Mouse (Mus musculus) MEL (cell line): ENCODE data around the gene Sidt2. TPM values are rescaled to one million over a fixed set of nuclear protein-coding genes. Genes with fewer than 3 reads are reported as not detected.

Source experiments
- DNase-seq: peaks from one replicate; pipeline ENCODE4 v3.0.0; 2011; ENCODE audit warnings: low read depth, low spot score
- H3K27ac ChIP-seq: 2 replicates; pipeline ENCODE4 v1.5.1; 2012; ENCODE audit warnings: low read depth, mild to moderate bottlenecking, control low read depth, low read length, moderate library complexity; ENCODE audit not compliant: control insufficient read depth
- H3K27me3 ChIP-seq, 2 experiments: fragments of 150-350 bp in 1 of 2; sonication (generic) in 1 of 2; 2 replicates each; pipeline ENCODE4 v1.6.1; 2012; ENCODE audit warnings: low read length in 2 of 2, mild to moderate bottlenecking in 2 of 2, improper control_type of control experiment in 1 of 2, moderate library complexity in 1 of 2; ENCODE audit not compliant: insufficient read depth in 2 of 2, control insufficient read depth in 1 of 2
- H3K36me3 ChIP-seq, 2 experiments: 2 replicates each; pipeline ENCODE4 v1.6.1; 2012 to 2014; ENCODE audit warnings: low read length in 2 of 2, improper control_type of control experiment in 1 of 2, inconsistent platforms in 1 of 2, mild to moderate bottlenecking in 1 of 2; ENCODE audit not compliant: insufficient read depth in 2 of 2, control insufficient read depth in 1 of 2
- H3K4me1 ChIP-seq, 2 experiments: fragments of 150-350 bp in 1 of 2; sonication (generic) in 1 of 2; 2 replicates each; pipeline ENCODE4 v1.6.1; 2012; ENCODE audit warnings: low read length in 2 of 2, improper control_type of control experiment in 1 of 2, mild to moderate bottlenecking in 1 of 2; ENCODE audit not compliant: insufficient read depth in 2 of 2, control insufficient read depth in 1 of 2
- H3K4me3 ChIP-seq, 2 experiments: fragments of 150-350 bp in 1 of 2; sonication (generic) in 1 of 2; 2 replicates each; pipeline ENCODE4 v1.5.1; 2012; ENCODE audit warnings: low read depth in 2 of 2, low read length in 2 of 2, mild to moderate bottlenecking in 2 of 2, moderate library complexity in 2 of 2, control low read depth in 1 of 2, improper control_type of control experiment in 1 of 2; ENCODE audit not compliant: control insufficient read depth in 1 of 2, insufficient read depth in 1 of 2
- H3K79me2 ChIP-seq: 2 replicates; pipeline ENCODE4 v1.6.1; 2012; ENCODE audit warnings: mild to moderate bottlenecking, low read length, moderate library complexity; ENCODE audit not compliant: control insufficient read depth, poor library complexity, insufficient read depth
- H3K9ac ChIP-seq: 2 replicates; pipeline ENCODE4 v1.6.1; 2012; ENCODE audit warnings: low read depth, mild to moderate bottlenecking, control low read depth, low read length, moderate library complexity; ENCODE audit not compliant: control insufficient read depth, poor library complexity, severe bottlenecking
- H3K9me3 ChIP-seq: fragments of 150-350 bp; sonication (generic); replicated peaks from 2 replicates; pipeline ENCODE4 v1.6.1; 2012; ENCODE audit warnings: mild to moderate bottlenecking, low read length, improper control_type of control experiment, moderate library complexity; ENCODE audit not compliant: insufficient read depth
- BHLHE40 ChIP-seq: IDR thresholded peaks from 2 replicates; pipeline ENCODE4 v1.6.1; 2012; ENCODE audit warnings: low read depth, mild to moderate bottlenecking, inconsistent platforms, low read length, improper control_type of control experiment, borderline replicate concordance
- CHD2 ChIP-seq: IDR thresholded peaks from 2 replicates; pipeline ENCODE4 v1.6.1; 2011; ENCODE audit warnings: low read length, improper control_type of control experiment
- CTCF ChIP-seq, 3 experiments: IDR thresholded peaks in 2 of 3; conservative IDR thresholded peaks in 1 of 3; 2 replicates each; pipeline ENCODE4 v1.5.1; 2011 to 2012; ENCODE audit warnings: low read length in 3 of 3, low read depth in 2 of 3, mild to moderate bottlenecking in 2 of 3, improper control_type of control experiment in 1 of 3, inconsistent platforms in 1 of 3, mixed read lengths in 1 of 3, moderate library complexity in 1 of 3; ENCODE audit not compliant: control insufficient read depth in 1 of 3, insufficient read depth in 1 of 3, poor library complexity in 1 of 3, severe bottlenecking in 1 of 3
- ELF1 ChIP-seq: IDR thresholded peaks from 2 replicates; pipeline ENCODE4 v1.6.1; 2014; ENCODE audit warnings: low read depth, mild to moderate bottlenecking, inconsistent platforms, low read length, improper control_type of control experiment, moderate library complexity
- EP300 ChIP-seq, 2 experiments: IDR thresholded peaks; 2 replicates each; pipeline ENCODE4 v1.6.1; 2011; ENCODE audit warnings: improper control_type of control experiment in 2 of 2, low read length in 2 of 2, low read depth in 1 of 2, mild to moderate bottlenecking in 1 of 2
- ETS1 ChIP-seq: IDR thresholded peaks from 2 replicates; pipeline ENCODE4 v1.6.1; 2012; ENCODE audit warnings: low read depth, mild to moderate bottlenecking, inconsistent platforms, low read length, improper control_type of control experiment, moderate library complexity
- GABPA ChIP-seq: IDR thresholded peaks from 2 replicates; pipeline ENCODE4 v1.6.1; 2012; ENCODE audit warnings: low read depth, mild to moderate bottlenecking, inconsistent platforms, low read length, improper control_type of control experiment, moderate library complexity
- GATA1 ChIP-seq: IDR thresholded peaks from 2 replicates; pipeline ENCODE4 v1.6.1; 2011; ENCODE audit warnings: low read depth, low read length, improper control_type of control experiment
- HCFC1 ChIP-seq: IDR thresholded peaks from 2 replicates; pipeline ENCODE4 v1.6.1; 2012; ENCODE audit warnings: low read depth, mild to moderate bottlenecking, inconsistent platforms, low read length, improper control_type of control experiment, moderate library complexity
- JUND ChIP-seq: IDR thresholded peaks from 2 replicates; pipeline ENCODE4 v1.6.1; 2011; ENCODE audit warnings: low read depth, mild to moderate bottlenecking, improper control_type of control experiment, low read length
- KAT2A ChIP-seq: conservative IDR thresholded peaks from 2 replicates; pipeline ENCODE4 v1.6.1; 2012; ENCODE audit warnings: low read depth, low read length, improper control_type of control experiment, inconsistent platforms
- MAFK ChIP-seq: IDR thresholded peaks from 2 replicates; pipeline ENCODE4 v1.6.1; 2011; ENCODE audit warnings: low read depth, mild to moderate bottlenecking, low read length, improper control_type of control experiment, borderline replicate concordance
- MAZ ChIP-seq: IDR thresholded peaks from 2 replicates; pipeline ENCODE4 v1.6.1; 2012; ENCODE audit warnings: low read depth, mild to moderate bottlenecking, inconsistent platforms, low read length, improper control_type of control experiment
- MEF2A ChIP-seq: IDR thresholded peaks from 2 replicates; pipeline ENCODE4 v1.6.1; 2014; ENCODE audit warnings: low read depth, mild to moderate bottlenecking, inconsistent platforms, low read length, improper control_type of control experiment; ENCODE audit not compliant: poor library complexity, insufficient replicate concordance, severe bottlenecking; ENCODE audit errors: extremely low read depth
- MXI1 ChIP-seq: IDR thresholded peaks from 2 replicates; pipeline ENCODE4 v1.6.1; 2011; ENCODE audit warnings: mild to moderate bottlenecking, low read depth, low read length, improper control_type of control experiment
- MYB ChIP-seq: IDR thresholded peaks from 2 replicates; pipeline ENCODE4 v1.6.1; 2011; ENCODE audit warnings: mild to moderate bottlenecking, low read depth, low read length, improper control_type of control experiment
- MYC ChIP-seq: IDR thresholded peaks from 2 replicates; pipeline ENCODE4 v1.6.1; 2011; ENCODE audit warnings: low read depth, mild to moderate bottlenecking, low read length, improper control_type of control experiment, moderate library complexity
- NELFE ChIP-seq: IDR thresholded peaks from 2 replicates; pipeline ENCODE4 v1.6.1; 2011; ENCODE audit warnings: low read depth, low read length, improper control_type of control experiment
- NRF1 ChIP-seq: IDR thresholded peaks from 2 replicates; pipeline ENCODE4 v1.6.1; 2014; ENCODE audit warnings: low read depth, mild to moderate bottlenecking, inconsistent platforms, low read length, improper control_type of control experiment, moderate library complexity; ENCODE audit not compliant: poor library complexity, insufficient read depth, severe bottlenecking
- POLR2AphosphoS2 ChIP-seq: IDR thresholded peaks from 2 replicates; pipeline ENCODE4 v1.6.1; 2011; ENCODE audit warnings: low read length, improper control_type of control experiment
- POLR2AphosphoS5 ChIP-seq: IDR thresholded peaks from 2 replicates; pipeline ENCODE4 v1.6.1; 2012; ENCODE audit warnings: low read depth, borderline replicate concordance, mild to moderate bottlenecking, inconsistent platforms, low read length, moderate library complexity, mixed read lengths
- RAD21 ChIP-seq: IDR thresholded peaks from 2 replicates; pipeline ENCODE4 v1.6.1; 2011; ENCODE audit warnings: mild to moderate bottlenecking, low read depth, low read length, improper control_type of control experiment
- RCOR1 ChIP-seq: IDR thresholded peaks from 2 replicates; pipeline ENCODE4 v1.6.1; 2012; ENCODE audit warnings: low read depth, mild to moderate bottlenecking, inconsistent platforms, low read length, improper control_type of control experiment
- SIN3A ChIP-seq: IDR thresholded peaks from 2 replicates; pipeline ENCODE4 v1.6.1; 2012; ENCODE audit warnings: low read length, improper control_type of control experiment, inconsistent platforms
- SMC3 ChIP-seq: IDR thresholded peaks from 2 replicates; pipeline ENCODE4 v1.6.1; 2011; ENCODE audit warnings: low read depth, low read length, improper control_type of control experiment
- TAL1 ChIP-seq: IDR thresholded peaks from 2 replicates; pipeline ENCODE4 v1.6.1; 2012; ENCODE audit warnings: mild to moderate bottlenecking, inconsistent platforms, low read length, moderate library complexity, mixed read lengths
- TBP ChIP-seq: IDR thresholded peaks from 2 replicates; pipeline ENCODE4 v1.8.0; 2011; ENCODE audit warnings: low read depth, low read length, improper control_type of control experiment
- TCF12 ChIP-seq: IDR thresholded peaks from 2 replicates; pipeline ENCODE4 v1.6.1; 2014; ENCODE audit warnings: low read depth, mild to moderate bottlenecking, inconsistent platforms, low read length, improper control_type of control experiment, moderate library complexity
- UBTF ChIP-seq: IDR thresholded peaks from 2 replicates; pipeline ENCODE4 v1.6.1; 2012; ENCODE audit warnings: low read depth, mild to moderate bottlenecking, inconsistent platforms, low read length, improper control_type of control experiment, moderate library complexity, borderline replicate concordance; ENCODE audit not compliant: insufficient read depth
- USF1 ChIP-seq: IDR thresholded peaks from 2 replicates; pipeline ENCODE4 v1.6.1; 2014; ENCODE audit warnings: low read depth, mild to moderate bottlenecking, inconsistent platforms, low read length, improper control_type of control experiment, moderate library complexity
- USF2 ChIP-seq, 2 experiments: IDR thresholded peaks; 2 replicates each; pipeline ENCODE4 v1.6.1; 2011 to 2012; ENCODE audit warnings: improper control_type of control experiment in 2 of 2, low read length in 2 of 2, borderline replicate concordance in 1 of 2, inconsistent platforms in 1 of 2, low read depth in 1 of 2, mild to moderate bottlenecking in 1 of 2; ENCODE audit not compliant: insufficient read depth in 1 of 2
- ZC3H11A ChIP-seq: IDR thresholded peaks from 2 replicates; pipeline ENCODE4 v1.6.1; 2012; ENCODE audit warnings: low read depth, mild to moderate bottlenecking, inconsistent platforms, low read length, improper control_type of control experiment
- ZKSCAN1 ChIP-seq: IDR thresholded peaks from 2 replicates; pipeline ENCODE4 v1.6.1; 2012; ENCODE audit warnings: low read depth, mild to moderate bottlenecking, inconsistent platforms, low read length, improper control_type of control experiment, moderate library complexity
- ZMIZ1 ChIP-seq: IDR thresholded peaks from 2 replicates; pipeline ENCODE4 v1.6.1; 2012; ENCODE audit warnings: low read depth, mild to moderate bottlenecking, inconsistent platforms, low read length, improper control_type of control experiment, moderate library complexity
- ZNF384 ChIP-seq: IDR thresholded peaks from 2 replicates; pipeline ENCODE4 v1.6.1; 2012; ENCODE audit warnings: low read depth, mild to moderate bottlenecking, inconsistent platforms, low read length, improper control_type of control experiment
- polyA plus RNA-seq, 2 experiments: library from polyadenylated mRNA; stranded (reverse) in 1 of 2; unstranded in 1 of 2; fragments of >175 nt in 1 of 2; fragments of >200 nt in 1 of 2; gene quantifications; 2 replicates each; pipeline versions ENCODE4 v1.2.1 to v1.2.4; 2012; ENCODE audit warnings: low replicate concordance in 2 of 2, low read depth in 1 of 2; ENCODE audit not compliant: insufficient read length in 2 of 2, insufficient read depth in 1 of 2, missing spikeins in 1 of 2
- total RNA-seq: library from RNA; depleted of rRNA; stranded (reverse); fragments of 300-350 nt; gene quantifications from 2 replicates; pipeline ENCODE4 v1.2.3, GENCODE M21; 2012

The Sidt2 gene
- total and polyA plus RNA-seq, 3 experiments, result 27.0 to 71.8 TPM; not detected in 1

- Histone ChIP-seq H3K27me3 (no peaks in the 10 kb centered on the region), H3K36me3 (peaks cover 1 to 27% of the 10 kb centered on the region in 2 experiments), H3K9ac (peak overlapping the region; percentile 92), H3K4me3 (peak overlapping the region; percentile 77 to 81), H3K9me3 (no peaks in the 10 kb centered on the region), H3K4me1 (peaks cover 6 to 20% of the 10 kb centered on the region in 2 experiments), H3K79me2 (peaks cover 47% of the 10 kb centered on the region), H3K27ac (peak overlapping the region; percentile 92)
- peak; percentile 91 for DNase-seq
- TF ChIP-seq BHLHE40 (no peak), NELFE (peak; percentile 75), CHD2 (no peak; the same call in 1 of the 2 replicates), TAL1 (no peak), MAZ (peak; percentile 87), ZMIZ1 (no peak), POLR2AphosphoS2 (no peak; the same call in 1 of the 2 replicates), HCFC1 (peak; percentile 82), KAT2A (no peak; the same call in 1 of the 2 replicates), ZC3H11A (no peak), SMC3 (no peak), RAD21 (no peak), POLR2AphosphoS5 (no peak), GABPA (no peak), MEF2A (no peak), ETS1 (no peak), EP300 (IDR thresholded peaks at IDR 0.05; ENCODE audit: low read depth in 1 of 2, low read length in 2 of 2) (no peak), JUND (no peak), RCOR1 (no peak), TCF12 (0 out of 2 replicates have a peak, but pooled peaks have one; percentile 16), GATA1 (no peak), CTCF (IDR thresholded peaks at IDR 0.05 in 2 of 3, conservative IDR thresholded peaks at IDR 0.05 in 1 of 3; ENCODE audit: control insufficient read depth in 1 of 3, insufficient read depth in 1 of 3, low read depth in 2 of 3, low read length in 3 of 3, poor library complexity in 1 of 3, severe bottlenecking in 1 of 3) (no peak), SIN3A (peak; percentile 49; the same call in 1 of the 2 replicates), USF1 (no peak), ZNF384 (no peak), UBTF (no peak), ELF1 (peak; percentile 76), USF2 (IDR thresholded peaks at IDR 0.05; ENCODE audit: borderline replicate concordance in 1 of 2, insufficient read depth in 1 of 2, low read depth in 1 of 2, low read length in 2 of 2) (no peak), ZKSCAN1 (no peak), MYC (no peak), MAFK (no peak), TBP (peak; percentile 52; the same call in 1 of the 2 replicates), NRF1 (no peak), MYB (no peak), MXI1 (peak; percentile 53; the same call in 1 of the 2 replicates)
These were observed 29.6 kb upstream of the Sidt2 start for GRCm38 (mm10) chr9:45984409-45985228.
